Mouse (Mus musculus): ENCODE results near the gene Lcat. TPM values are rescaled to one million over a fixed set of nuclear protein-coding genes. Genes with fewer than 3 reads are reported as not detected.

The Lcat gene
- polyA plus RNA-seq, 1 experiment, result 0.72 TPM

DNA sequence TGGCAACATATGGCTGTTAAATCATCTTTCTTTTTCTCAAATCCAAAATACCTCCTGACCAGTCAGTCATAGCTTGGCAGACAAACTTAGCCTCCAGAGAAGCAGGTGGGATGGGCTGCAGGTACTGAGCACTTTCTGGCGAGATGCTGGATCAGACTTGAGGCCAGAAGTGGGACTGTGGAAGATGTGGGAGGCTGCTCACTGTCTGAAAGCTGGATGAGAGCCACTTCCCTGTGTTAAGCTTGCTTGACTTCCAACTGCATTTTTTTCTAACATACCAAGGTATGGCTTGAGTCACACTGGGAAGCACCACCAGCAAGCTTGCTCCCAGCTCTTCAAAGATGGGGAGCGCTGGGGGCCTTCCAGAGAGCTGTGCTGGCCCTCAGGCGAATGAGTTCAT is 18.1 kb downstream of the Lcat start:
- Histone ChIP-seq H3K4me1 (ENCODE audit: control insufficient read depth, insufficient read depth, insufficient read length, low read length) (no peaks in the 10 kb centered on the region), H3K36me3 (ENCODE audit: control insufficient read depth, insufficient read depth, low read length) (peaks cover 3% of the 10 kb centered on the region; the same call in 1 of the 2 replicates), H3K4me3 (ENCODE audit: low read depth, low read length) (no peak overlapping the region), H3K27me3 (ENCODE audit: control insufficient read depth, insufficient read depth, low read length) (no peaks in the 10 kb centered on the region; the same call in 1 of the 2 replicates), H3K27ac (ENCODE audit: insufficient read depth, low read depth, low read length) (no peak overlapping the region)
- TF ChIP-seq POLR2A (IDR thresholded peaks at IDR 0.05; ENCODE audit: low read depth, low read length) (no peak), CTCF (IDR thresholded peaks at IDR 0.05; ENCODE audit: extremely low read depth, insufficient read length, insufficient replicate concordance, low read depth, low read length) (no peak)
- 88% methylated on average over 3 of the region's 3 CpGs for WGBS

DNA sequence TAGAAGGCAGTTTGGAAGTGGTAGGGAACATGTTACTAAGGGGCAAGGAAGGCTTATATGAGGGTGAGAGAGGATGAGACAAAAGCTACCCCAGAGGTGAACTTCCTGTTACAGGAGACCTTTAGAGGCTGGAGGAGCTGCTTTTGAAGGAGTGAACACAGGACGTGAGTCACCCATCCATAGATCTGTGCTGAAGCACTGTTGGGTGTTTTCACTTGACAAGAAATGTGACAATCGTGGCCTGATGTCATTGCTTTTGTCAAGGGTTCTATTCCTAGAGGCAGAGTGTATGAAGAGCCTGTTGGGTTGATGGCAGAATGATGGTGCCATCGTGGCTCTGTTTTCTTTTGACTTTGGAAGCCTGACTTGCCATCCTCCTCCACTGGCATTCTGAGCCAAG is 23.8 kb downstream of the Lcat start:
- no peak overlapping the region for H3K27ac ChIP-seq (ENCODE audit: insufficient read depth, low read depth, low read length)
- WGBS, result 83% methylated on average over 3 of the region's 3 CpGs
- no peak for TF ChIP-seq POLR2A (IDR thresholded peaks at IDR 0.05; ENCODE audit: low read depth, low read length)
- no peak for TF ChIP-seq CTCF (IDR thresholded peaks at IDR 0.05; ENCODE audit: extremely low read depth, insufficient read length, insufficient replicate concordance, low read depth, low read length)
- H3K36me3 ChIP-seq (ENCODE audit: control insufficient read depth, insufficient read depth, low read length), result 0 out of 2 replicates have a peak, but pooled peaks cover 3% of the 10 kb centered on the region
- H3K27me3 ChIP-seq (ENCODE audit: control insufficient read depth, insufficient read depth, low read length), result no peaks in the 10 kb centered on the region
- no peaks in the 10 kb centered on the region for H3K4me1 ChIP-seq (ENCODE audit: control insufficient read depth, insufficient read depth, insufficient read length, low read length)
- H3K4me3 ChIP-seq (ENCODE audit: low read depth, low read length), result no peak overlapping the region

DNA sequence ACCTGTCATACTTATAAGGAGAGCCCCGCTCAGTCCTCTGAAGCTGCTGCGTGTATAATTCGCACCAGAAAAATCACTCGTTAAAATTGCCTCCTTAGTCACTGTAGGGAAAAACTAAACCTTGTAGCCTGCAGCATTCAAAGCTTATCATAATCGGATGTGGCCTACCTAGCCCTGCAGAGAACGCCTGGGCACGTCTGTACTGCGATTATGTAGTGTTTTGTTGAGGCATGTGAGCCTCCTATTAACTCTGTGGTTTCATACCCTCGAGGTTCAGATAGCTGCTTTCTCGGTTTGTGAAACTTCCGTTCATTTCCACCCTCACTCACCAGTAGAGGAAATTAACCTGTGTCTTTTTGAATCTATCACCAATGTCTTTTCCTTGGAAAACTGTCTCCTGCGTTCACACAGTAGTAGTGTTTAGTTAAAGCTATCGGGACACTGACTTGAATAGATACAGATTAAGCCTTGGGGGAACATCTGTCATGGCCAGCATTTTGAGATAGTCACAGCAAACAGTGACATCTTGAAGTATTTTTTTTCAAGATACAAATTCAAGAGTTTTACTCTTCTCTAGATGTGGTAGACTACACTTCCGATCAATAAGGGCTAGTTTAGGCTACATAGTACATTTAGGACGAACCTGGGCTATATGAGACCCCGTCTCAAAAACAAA is 42.1 kb downstream of the Lcat start:
- 21% methylated on average over 16 of the region's 16 CpGs for WGBS
- H3K27ac ChIP-seq (ENCODE audit: insufficient read depth, low read depth, low read length), result peak overlapping the region; percentile 34; the same call in 1 of the 2 replicates

DNA sequence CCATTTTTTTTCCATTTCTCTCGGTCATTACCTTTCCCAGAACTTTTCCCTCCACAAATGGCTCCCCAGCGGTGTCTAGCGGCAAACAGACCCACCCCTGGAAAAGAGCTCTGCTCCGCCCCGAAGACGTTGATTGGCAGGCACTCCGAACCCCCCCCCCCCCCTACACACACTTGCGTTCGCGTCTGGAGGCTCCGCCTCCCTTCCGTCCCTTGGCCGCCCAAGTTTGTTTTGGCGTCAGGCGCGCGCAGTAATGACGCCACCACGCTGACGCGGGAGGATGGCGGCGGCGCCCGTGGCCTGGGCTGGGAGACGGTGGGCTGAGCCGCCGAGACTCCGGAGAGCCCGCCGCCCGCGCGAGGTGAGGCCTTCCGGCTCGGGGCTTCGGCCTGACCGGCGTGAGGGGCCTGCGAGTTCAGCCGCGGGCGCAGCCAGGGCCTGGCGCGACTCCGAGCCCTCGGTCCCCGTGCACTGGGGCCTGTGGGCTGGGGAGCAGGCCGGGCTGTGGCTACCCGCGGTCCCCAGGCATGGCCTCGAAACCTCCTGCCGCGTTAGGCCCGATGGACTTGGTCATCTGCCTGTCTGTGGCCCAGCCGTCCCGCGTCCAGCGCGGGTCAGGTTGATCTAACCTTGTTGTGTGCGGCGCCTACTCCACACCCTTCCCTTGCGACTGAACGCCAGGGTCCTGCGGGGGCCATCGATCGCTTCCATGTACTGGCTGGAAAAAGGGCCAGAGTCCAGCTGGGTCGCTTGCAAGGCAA is 42.8 kb downstream of the Lcat start, which contains the start of gene Pskh1:
Pskh1 (plus strand) TSS at position 262 of the 761 bp plus-strand sequence.
- peak within 1 kb of the TSS; percentile 94 for H3K4me3 ChIP-seq (ENCODE audit: low read depth, low read length)
- H3K4me1 ChIP-seq (ENCODE audit: control insufficient read depth, insufficient read depth, insufficient read length, low read length), result no peaks in the 10 kb centered on the region
- peak within 1 kb of the TSS; percentile 34 for H3K27ac ChIP-seq (ENCODE audit: insufficient read depth, low read depth, low read length)
- peaks cover 2% of the 10 kb centered on the region; the same call in 1 of the 2 replicates for H3K36me3 ChIP-seq (ENCODE audit: control insufficient read depth, insufficient read depth, low read length)
- H3K27me3 ChIP-seq (ENCODE audit: control insufficient read depth, insufficient read depth, low read length), result no peaks in the 10 kb centered on the region
- WGBS, result under 1% methylated on average over 68 of the region's 68 CpGs
- TF ChIP-seq POLR2A (IDR thresholded peaks at IDR 0.05; ENCODE audit: low read depth, low read length) (peak; percentile 70), CTCF (IDR thresholded peaks at IDR 0.05; ENCODE audit: extremely low read depth, insufficient read length, insufficient replicate concordance, low read depth, low read length) (no peak)

More for the DNA sequence above, 42.1 kb downstream of the Lcat start:
- peaks cover 2% of the 10 kb centered on the region; the same call in 1 of the 2 replicates for H3K36me3 ChIP-seq (ENCODE audit: control insufficient read depth, insufficient read depth, low read length)
- no peaks in the 10 kb centered on the region for H3K4me1 ChIP-seq (ENCODE audit: control insufficient read depth, insufficient read depth, insufficient read length, low read length)
- H3K27me3 ChIP-seq (ENCODE audit: control insufficient read depth, insufficient read depth, low read length), result no peaks in the 10 kb centered on the region
- no peak for TF ChIP-seq POLR2A (IDR thresholded peaks at IDR 0.05; ENCODE audit: low read depth, low read length)
- TF ChIP-seq CTCF (IDR thresholded peaks at IDR 0.05; ENCODE audit: extremely low read depth, insufficient read length, insufficient replicate concordance, low read depth, low read length), result no peak
- H3K4me3 ChIP-seq (ENCODE audit: low read depth, low read length), result peak overlapping the region; percentile 94

DNA sequence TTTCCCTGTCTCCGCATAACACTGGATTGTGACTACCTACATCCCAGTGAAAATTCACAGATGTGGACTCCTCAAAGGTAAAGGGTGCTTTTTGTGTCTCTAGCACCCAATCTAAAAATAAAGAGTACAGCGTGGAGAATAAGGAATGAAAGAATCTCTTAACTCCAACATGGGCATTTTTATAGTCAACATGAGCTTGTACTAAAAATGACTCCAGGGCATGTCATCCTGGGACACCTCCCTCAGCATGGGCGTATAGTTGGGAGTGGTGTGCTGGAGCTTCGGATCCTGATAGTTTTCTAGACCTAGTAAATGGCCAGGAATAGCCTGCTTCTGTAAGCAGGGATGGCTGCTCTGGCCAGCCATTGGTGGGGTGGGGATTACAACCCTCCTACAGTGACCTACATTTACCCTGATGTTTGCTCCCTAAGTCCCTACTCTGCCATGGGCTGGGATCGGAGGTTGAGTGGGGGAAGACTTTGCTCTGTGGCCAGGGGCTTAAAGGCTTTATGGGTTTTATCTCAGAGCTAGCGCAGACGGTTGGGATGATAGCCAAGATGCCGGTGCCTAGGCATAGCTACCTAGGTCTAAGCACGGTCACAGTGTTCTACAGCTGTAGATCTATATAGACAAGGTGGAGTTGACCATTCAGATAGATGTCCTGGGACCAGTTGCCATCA is 45.2 kb downstream of the Lcat start:
- WGBS, result 47% methylated on average over 9 of the region's 9 CpGs

DNA sequence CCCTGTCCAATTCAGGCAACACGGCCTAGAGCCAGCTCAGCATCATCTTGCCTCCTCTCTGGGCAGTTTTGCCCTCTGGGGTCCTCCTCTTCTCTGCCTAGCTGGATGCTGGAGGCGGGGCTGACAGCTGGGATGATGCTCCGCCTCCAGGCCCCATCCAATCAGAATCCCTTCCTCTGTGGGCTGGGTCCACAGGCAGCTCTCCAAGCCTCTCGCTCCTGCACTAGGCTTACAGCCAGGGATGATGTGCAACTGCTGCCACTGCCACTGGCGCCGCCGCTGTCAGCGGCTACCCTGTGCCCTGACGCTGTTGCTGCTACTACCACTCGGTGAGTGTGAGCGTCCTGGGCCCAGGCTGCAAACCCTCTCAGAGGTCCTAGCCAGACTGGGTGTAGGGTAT is 49.8 kb downstream of the Lcat start, which contains the start of gene Nrn1l:
Nrn1l (plus strand) TSS at position 229 of the 400 bp plus-strand sequence.
- no peak for TF ChIP-seq POLR2A (IDR thresholded peaks at IDR 0.05; ENCODE audit: low read depth, low read length)
- no peak for TF ChIP-seq CTCF (IDR thresholded peaks at IDR 0.05; ENCODE audit: extremely low read depth, insufficient read length, insufficient replicate concordance, low read depth, low read length)
- no peak within 1 kb of the TSS for H3K4me3 ChIP-seq (ENCODE audit: low read depth, low read length)
- H3K36me3 ChIP-seq (ENCODE audit: control insufficient read depth, insufficient read depth, low read length), result peaks cover 36% of the 10 kb centered on the region
- no peaks in the 10 kb centered on the region for H3K27me3 ChIP-seq (ENCODE audit: control insufficient read depth, insufficient read depth, low read length)
- WGBS, result 33% methylated on average over 11 of the region's 11 CpGs
- H3K27ac ChIP-seq (ENCODE audit: insufficient read depth, low read depth, low read length), result no peak within 1 kb of the TSS
- no peaks in the 10 kb centered on the region for H3K4me1 ChIP-seq (ENCODE audit: control insufficient read depth, insufficient read depth, insufficient read length, low read length)

More for the DNA sequence above, 45.2 kb downstream of the Lcat start:
- H3K4me3 ChIP-seq (ENCODE audit: low read depth, low read length), result no peak overlapping the region
- TF ChIP-seq CTCF (IDR thresholded peaks at IDR 0.05; ENCODE audit: extremely low read depth, insufficient read length, insufficient replicate concordance, low read depth, low read length) (no peak), POLR2A (IDR thresholded peaks at IDR 0.05; ENCODE audit: low read depth, low read length) (no peak)
- no peaks in the 10 kb centered on the region for H3K36me3 ChIP-seq (ENCODE audit: control insufficient read depth, insufficient read depth, low read length)
- no peak overlapping the region for H3K27ac ChIP-seq (ENCODE audit: insufficient read depth, low read depth, low read length)
- no peaks in the 10 kb centered on the region for H3K4me1 ChIP-seq (ENCODE audit: control insufficient read depth, insufficient read depth, insufficient read length, low read length)
- no peaks in the 10 kb centered on the region for H3K27me3 ChIP-seq (ENCODE audit: control insufficient read depth, insufficient read depth, low read length)
